Mouse (Mus musculus): ENCODE data around the gene Spns3. TPM values are rescaled to one million over a fixed set of nuclear protein-coding genes. Genes with fewer than 3 reads are reported as not detected.

Gene Spns3
- polyA plus RNA-seq, 1 experiment from 2014 or later = 1.9 TPM

- no peaks in the 10 kb centered on the region for H3K36me3 ChIP-seq (replicated peaks; ENCODE audit: insufficient read depth, low read length)
- no peaks in the 10 kb centered on the region for H3K9me3 ChIP-seq (ENCODE audit: low read length)
- H3K4me3 ChIP-seq (ENCODE audit: low read depth, low read length) = no peak overlapping the region
- DNase-seq = peak; percentile 47
- ATAC-seq = peak; percentile 88
- TF ChIP-seq EP300 (IDR thresholded peaks at IDR 0.05; ENCODE audit: low read depth) (peak; percentile 21; the same call in 1 of the 2 replicates), CTCF (IDR thresholded peaks at IDR 0.05; ENCODE audit: low read depth) (no peak)
- H3K4me1 ChIP-seq (ENCODE audit: insufficient read depth) = peaks cover 59% of the 10 kb centered on the region
- peak overlapping the region; percentile 47; the same call in 1 of the 2 replicates for H3K4me2 ChIP-seq (ENCODE audit: low read depth, low read length)
- H3K27me3 ChIP-seq (ENCODE audit: insufficient read depth, low read length) = no peaks in the 10 kb centered on the region
- WGBS (ENCODE audit: insufficient replicate concordance) = 34% methylated on average over 3 of the region's 3 CpGs
- H3K9ac ChIP-seq (replicated peaks) = peak overlapping the region; percentile 44
- H3K27ac ChIP-seq (ENCODE audit: low read depth) = peak overlapping the region; percentile 73
Observed at GRCm38 (mm10) chr11:72474926-72475325, 75.4 kb downstream of the Spns3 start.

GRCm38 (mm10) chr11:72473540-72473939 is 76.8 kb downstream of the Spns3 start:
- H3K9ac ChIP-seq (replicated peaks) = no peak overlapping the region
- H3K9me3 ChIP-seq (ENCODE audit: low read length) = no peaks in the 10 kb centered on the region

GRCm38 (mm10) chr11:72471381-72471780 is 78.9 kb downstream of the Spns3 start:
- TF ChIP-seq CTCF (IDR thresholded peaks at IDR 0.05; ENCODE audit: low read depth) (no peak), EP300 (IDR thresholded peaks at IDR 0.05; ENCODE audit: low read depth) (no peak)
- H3K27ac ChIP-seq (ENCODE audit: low read depth) = no peak overlapping the region
- ATAC-seq = no peak
- H3K4me1 ChIP-seq (ENCODE audit: insufficient read depth) = peaks cover 83% of the 10 kb centered on the region
- no peak overlapping the region for H3K4me3 ChIP-seq (ENCODE audit: low read depth, low read length)
- no peaks in the 10 kb centered on the region for H3K36me3 ChIP-seq (replicated peaks; ENCODE audit: insufficient read depth, low read length)
- H3K9me3 ChIP-seq (ENCODE audit: low read length) = no peaks in the 10 kb centered on the region
- H3K4me2 ChIP-seq (ENCODE audit: low read depth, low read length) = no peak overlapping the region
- DNase-seq = no peak
- H3K27me3 ChIP-seq (ENCODE audit: insufficient read depth, low read length) = no peaks in the 10 kb centered on the region
- H3K9ac ChIP-seq (replicated peaks) = no peak overlapping the region
- WGBS (ENCODE audit: insufficient replicate concordance) = 84% methylated on average over 6 of the region's 6 CpGs

More at GRCm38 (mm10) chr11:72473540-72473939, 76.8 kb downstream of the Spns3 start:
- no peak for DNase-seq
- no peak for ATAC-seq
- WGBS (ENCODE audit: insufficient replicate concordance) = 80% methylated on average over 4 of the region's 4 CpGs
- Histone ChIP-seq H3K27ac (ENCODE audit: low read depth) (no peak overlapping the region; the same call in 1 of the 2 replicates), H3K4me1 (ENCODE audit: insufficient read depth) (peaks cover 73% of the 10 kb centered on the region), H3K4me2 (ENCODE audit: low read depth, low read length) (no peak overlapping the region), H3K27me3 (ENCODE audit: insufficient read depth, low read length) (no peaks in the 10 kb centered on the region), H3K4me3 (ENCODE audit: low read depth, low read length) (no peak overlapping the region), H3K36me3 (replicated peaks; ENCODE audit: insufficient read depth, low read length) (no peaks in the 10 kb centered on the region)
- TF ChIP-seq EP300 (IDR thresholded peaks at IDR 0.05; ENCODE audit: low read depth) (no peak), CTCF (IDR thresholded peaks at IDR 0.05; ENCODE audit: low read depth) (no peak)

DNA sequence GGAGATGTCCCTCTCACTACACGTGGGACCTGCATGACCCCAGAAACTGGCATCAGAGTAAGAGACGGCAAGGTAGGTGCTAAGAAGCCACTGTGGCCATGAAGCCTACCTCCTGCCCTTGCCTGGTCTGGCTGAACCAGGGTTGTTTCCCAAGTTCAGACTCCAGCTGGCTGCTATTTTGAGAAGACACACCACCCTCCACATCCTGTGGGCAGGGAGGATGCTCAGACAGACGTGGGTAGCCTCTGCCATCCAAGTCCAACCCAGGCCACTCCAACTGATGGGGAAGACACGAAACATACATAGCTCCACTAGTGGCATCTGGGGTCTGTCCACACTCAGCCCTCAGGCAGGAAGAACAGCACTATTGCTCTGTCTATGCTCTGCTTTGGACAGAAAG is 80.3 kb downstream of the Spns3 start:
- ATAC-seq = no peak
- TF ChIP-seq CTCF (IDR thresholded peaks at IDR 0.05; ENCODE audit: low read depth) = no peak
- TF ChIP-seq EP300 (IDR thresholded peaks at IDR 0.05; ENCODE audit: low read depth) = no peak
- Histone ChIP-seq H3K4me2 (ENCODE audit: low read depth, low read length) (no peak overlapping the region), H3K4me1 (ENCODE audit: insufficient read depth) (peaks cover 77% of the 10 kb centered on the region), H3K4me3 (ENCODE audit: low read depth, low read length) (no peak overlapping the region), H3K27me3 (ENCODE audit: insufficient read depth, low read length) (no peaks in the 10 kb centered on the region), H3K27ac (ENCODE audit: low read depth) (peak overlapping the region; percentile 63), H3K36me3 (replicated peaks; ENCODE audit: insufficient read depth, low read length) (no peaks in the 10 kb centered on the region), H3K9me3 (ENCODE audit: low read length) (no peaks in the 10 kb centered on the region), H3K9ac (replicated peaks) (no peak overlapping the region)
- DNase-seq = no peak
- 34% methylated on average over 4 of the region's 4 CpGs for WGBS (ENCODE audit: insufficient replicate concordance)

- H3K36me3 ChIP-seq (replicated peaks; ENCODE audit: insufficient read depth, low read length) = no peaks in the 10 kb centered on the region
- H3K4me1 ChIP-seq (ENCODE audit: insufficient read depth) = peaks cover 72% of the 10 kb centered on the region
- WGBS (ENCODE audit: insufficient replicate concordance) = 30% methylated on average over 5 of the region's 5 CpGs
- TF ChIP-seq EP300 (IDR thresholded peaks at IDR 0.05; ENCODE audit: low read depth) (no peak), CTCF (IDR thresholded peaks at IDR 0.05; ENCODE audit: low read depth) (no peak)
- no peak overlapping the region for H3K4me3 ChIP-seq (ENCODE audit: low read depth, low read length)
- H3K4me2 ChIP-seq (ENCODE audit: low read depth, low read length) = no peak overlapping the region
- DNase-seq (peak; percentile 77), ATAC-seq (peak; percentile 57)
- H3K9me3 ChIP-seq (ENCODE audit: low read length) = no peaks in the 10 kb centered on the region
- H3K27me3 ChIP-seq (ENCODE audit: insufficient read depth, low read length) = no peaks in the 10 kb centered on the region
- no peak overlapping the region for H3K9ac ChIP-seq (replicated peaks)
- H3K27ac ChIP-seq (ENCODE audit: low read depth) = peak overlapping the region; percentile 63
Observed at GRCm38 (mm10) chr11:72469217-72469616, 81.1 kb downstream of the Spns3 start.

GRCm38 (mm10) chr11:72468525-72468924 is 81.8 kb downstream of the Spns3 start:
- H3K36me3 ChIP-seq (replicated peaks; ENCODE audit: insufficient read depth, low read length) = no peaks in the 10 kb centered on the region
- H3K27me3 ChIP-seq (ENCODE audit: insufficient read depth, low read length) = no peaks in the 10 kb centered on the region
- TF ChIP-seq EP300 (IDR thresholded peaks at IDR 0.05; ENCODE audit: low read depth) (no peak), CTCF (IDR thresholded peaks at IDR 0.05; ENCODE audit: low read depth) (no peak)
- no peak overlapping the region for H3K4me3 ChIP-seq (ENCODE audit: low read depth, low read length)
- H3K27ac ChIP-seq (ENCODE audit: low read depth) = peak overlapping the region; percentile 63
- H3K4me1 ChIP-seq (ENCODE audit: insufficient read depth) = peaks cover 65% of the 10 kb centered on the region
- DNase-seq (no peak), ATAC-seq (no peak)
- WGBS (ENCODE audit: insufficient replicate concordance) = 70% methylated on average over 5 of the region's 5 CpGs
- no peak overlapping the region for H3K9ac ChIP-seq (replicated peaks)
- H3K9me3 ChIP-seq (ENCODE audit: low read length) = no peaks in the 10 kb centered on the region
- H3K4me2 ChIP-seq (ENCODE audit: low read depth, low read length) = no peak overlapping the region
